Mouse (Mus musculus) urinary bladder, postnatal 36 days (tissue): ENCODE measurements around the gene Glcci1.

Source experiments
- DNase-seq, 2 experiments: peaks; one replicate each; pipeline ENCODE4 v3.0.0; 2022; ENCODE audit warnings: low spot score in 2 of 2, mixed read lengths in 1 of 2

Glcci1 gene

DNA sequence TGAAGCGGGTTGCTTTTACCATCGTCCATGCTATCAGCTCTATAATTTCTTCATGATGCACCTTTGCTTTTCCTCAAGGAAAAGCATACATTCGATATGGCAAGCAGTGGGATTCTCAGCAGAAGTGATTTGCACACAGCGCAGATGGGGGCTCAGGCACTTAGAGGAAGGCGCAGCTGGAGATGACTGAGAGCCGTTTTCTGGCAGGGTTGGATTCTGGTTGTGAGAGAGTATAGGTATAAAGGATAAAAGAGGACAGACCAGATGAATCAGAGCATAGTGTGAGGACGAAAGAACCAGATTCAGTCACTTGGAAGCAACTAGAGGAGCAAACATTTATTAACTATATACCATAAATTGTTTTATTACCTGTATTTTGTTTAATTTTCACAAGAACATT is 36.4 kb downstream of the Glcci1 start:
- DNase-seq, result no peak

DNA sequence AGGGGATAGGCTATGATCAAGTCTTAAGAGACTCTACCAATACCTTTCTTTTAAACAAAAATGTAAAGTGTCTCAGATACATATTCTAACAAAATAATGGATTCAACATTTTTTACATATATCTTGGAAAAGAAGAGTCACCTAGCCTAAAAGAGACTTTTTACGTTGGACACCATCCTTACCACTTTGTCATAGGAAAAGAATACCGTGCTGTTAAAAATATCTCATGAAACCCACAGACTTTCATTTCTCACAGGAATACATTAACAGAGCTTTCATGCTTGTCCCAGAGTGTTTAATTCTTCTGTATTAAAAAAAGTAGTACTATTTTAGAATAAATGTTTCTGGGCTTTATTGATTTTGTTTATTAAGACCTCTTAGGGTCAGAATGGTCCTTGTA is 41.8 kb downstream of the Glcci1 start:
- DNase-seq, result no peak

GRCm38 (mm10) chr6:8556849-8557571 is 47.6 kb downstream of the Glcci1 start:
- DNase-seq, result no peak

DNA sequence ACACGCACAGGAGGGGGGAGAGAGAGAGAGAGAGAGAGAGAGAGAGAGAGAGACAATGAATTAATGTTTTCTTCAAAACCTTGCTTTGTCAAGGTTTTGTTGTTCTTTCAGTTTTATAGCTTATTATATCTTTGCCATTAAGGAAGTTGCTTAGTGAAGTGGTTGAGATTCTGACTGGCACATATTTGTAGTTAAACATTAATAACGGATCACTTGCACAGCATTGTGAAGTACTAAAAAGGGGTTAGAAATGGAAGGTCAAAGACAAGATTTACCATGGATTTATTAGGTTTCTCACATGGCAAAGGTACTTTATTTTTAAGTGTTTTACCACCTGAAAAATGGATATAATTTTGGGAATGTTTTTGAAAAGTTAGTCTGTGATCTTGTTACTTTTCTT is 51.3 kb downstream of the Glcci1 start:
- DNase-seq, result no peak

- DNase-seq, result no peak
Observed at GRCm38 (mm10) chr6:8582377-8582776, 73.0 kb downstream of the Glcci1 start.

DNA sequence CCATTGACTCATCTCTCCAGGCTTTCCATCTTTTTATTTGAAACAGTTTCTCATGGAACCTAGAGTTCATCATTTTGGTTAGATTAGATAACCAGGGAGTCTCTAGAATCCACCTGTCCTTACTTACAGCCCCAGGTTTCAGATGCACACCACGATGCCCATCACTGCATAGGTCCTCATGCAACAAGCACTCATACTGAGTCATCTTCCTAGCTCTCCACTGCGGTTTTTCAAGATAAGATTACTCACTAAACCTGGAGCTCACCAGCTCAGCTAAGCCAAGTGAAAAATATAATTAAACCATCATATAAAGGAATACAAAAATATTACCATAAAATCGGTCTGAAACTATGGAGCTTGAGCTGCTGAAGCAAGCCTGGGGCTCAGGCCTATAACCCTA is 74.5 kb downstream of the Glcci1 start:
- no peak for DNase-seq

GRCm38 (mm10) chr6:8591665-8592064 is 82.3 kb downstream of the Glcci1 start:
- no peak for DNase-seq

DNA sequence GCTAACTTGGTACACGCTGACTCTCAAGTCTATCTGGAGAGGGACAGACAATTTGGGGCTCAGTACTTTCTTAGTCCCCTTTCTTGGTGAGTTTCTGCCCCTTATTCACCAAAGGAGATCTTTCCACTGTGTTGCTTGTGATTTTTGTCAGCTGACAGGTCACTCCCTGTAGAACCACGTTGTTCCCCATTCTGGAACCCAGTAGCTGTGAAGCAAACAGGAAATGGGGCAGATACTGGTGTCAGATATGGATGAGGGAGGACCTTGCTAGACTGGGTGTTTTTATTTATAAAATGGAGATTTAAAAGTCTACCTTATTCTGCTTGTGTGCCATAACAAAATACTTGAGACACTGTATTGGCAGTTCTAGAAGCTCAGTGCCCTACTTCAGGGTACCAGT is 108.0 kb downstream of the Glcci1 start:
- DNase-seq, result no peak

- DNase-seq, result no peak
Observed at GRCm38 (mm10) chr6:8619582-8620350, 110.4 kb downstream of the Glcci1 start.

GRCm38 (mm10) chr6:8623045-8623444 is 113.6 kb downstream of the Glcci1 start:
- no peak for DNase-seq

DNA sequence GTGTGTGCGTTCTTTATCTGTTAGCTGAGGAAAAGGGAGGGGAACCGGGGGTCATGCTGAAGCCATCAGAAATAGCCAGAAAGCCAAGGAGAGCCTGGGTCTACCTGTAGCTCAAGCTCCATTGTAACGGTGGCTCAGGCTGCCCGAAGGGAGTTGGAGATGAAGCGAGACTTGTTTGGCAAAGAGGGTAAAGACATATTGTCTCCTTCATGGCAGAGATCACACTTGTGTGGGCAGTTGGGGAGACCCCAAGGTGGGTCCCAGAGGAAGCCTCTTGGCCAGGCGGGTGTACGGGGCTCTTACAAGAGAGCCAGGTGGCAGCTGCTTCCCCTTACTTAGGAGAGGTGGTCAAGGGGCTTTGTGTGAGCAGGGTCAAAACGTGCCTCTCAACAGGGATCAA is 118.8 kb downstream of the Glcci1 start:
- no peak for DNase-seq

DNA sequence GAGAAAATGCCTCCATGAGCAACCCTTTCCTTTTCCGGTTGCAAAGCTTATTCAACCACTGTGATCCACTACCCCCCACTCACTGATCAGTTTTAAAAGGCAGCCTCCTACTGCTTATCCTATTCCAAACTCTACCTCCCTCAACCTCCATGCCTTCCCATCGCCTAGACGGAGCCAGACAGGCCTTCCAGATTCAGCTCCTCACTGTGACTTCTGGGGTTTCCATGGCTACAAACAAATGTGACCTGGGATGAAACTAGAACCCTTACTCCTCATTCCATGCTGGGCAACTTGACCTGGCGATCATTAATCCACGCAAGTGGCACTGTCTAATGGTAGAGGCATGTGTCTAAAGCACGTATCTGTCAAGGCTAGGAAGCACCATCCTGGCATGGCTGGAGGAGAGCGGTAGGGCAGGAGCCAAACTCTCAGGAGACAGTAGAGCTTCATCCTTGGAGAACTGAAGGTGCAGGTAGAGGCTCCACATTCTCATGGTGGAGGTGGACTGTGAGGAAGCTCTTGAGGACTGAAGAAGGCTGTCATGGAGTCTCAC is 119.4 kb downstream of the Glcci1 start:
- DNase-seq, result no peak

DNA sequence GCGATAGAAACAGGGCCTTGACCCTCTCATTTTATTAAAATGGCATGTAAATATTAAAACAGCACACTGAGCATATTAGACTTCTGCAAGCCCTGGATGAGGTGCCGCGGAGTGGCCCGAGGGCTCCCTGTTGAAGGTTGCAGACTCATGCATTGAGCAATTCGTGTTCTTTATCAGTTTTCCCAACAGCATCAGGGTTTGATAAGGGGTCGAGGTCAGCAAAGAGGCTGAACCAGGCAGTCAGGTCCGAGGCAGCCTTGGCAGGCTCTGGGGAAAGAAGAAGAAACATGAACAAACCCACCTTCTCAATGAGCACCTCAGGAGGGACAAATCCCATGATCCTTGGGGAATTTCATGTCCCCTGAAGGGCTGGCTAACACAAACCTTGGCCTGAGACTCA is 121.1 kb downstream of the Glcci1 start:
- no peak for DNase-seq

GRCm38 (mm10) chr6:8631362-8631761 is 122.0 kb downstream of the Glcci1 start:
- no peak for DNase-seq

DNA sequence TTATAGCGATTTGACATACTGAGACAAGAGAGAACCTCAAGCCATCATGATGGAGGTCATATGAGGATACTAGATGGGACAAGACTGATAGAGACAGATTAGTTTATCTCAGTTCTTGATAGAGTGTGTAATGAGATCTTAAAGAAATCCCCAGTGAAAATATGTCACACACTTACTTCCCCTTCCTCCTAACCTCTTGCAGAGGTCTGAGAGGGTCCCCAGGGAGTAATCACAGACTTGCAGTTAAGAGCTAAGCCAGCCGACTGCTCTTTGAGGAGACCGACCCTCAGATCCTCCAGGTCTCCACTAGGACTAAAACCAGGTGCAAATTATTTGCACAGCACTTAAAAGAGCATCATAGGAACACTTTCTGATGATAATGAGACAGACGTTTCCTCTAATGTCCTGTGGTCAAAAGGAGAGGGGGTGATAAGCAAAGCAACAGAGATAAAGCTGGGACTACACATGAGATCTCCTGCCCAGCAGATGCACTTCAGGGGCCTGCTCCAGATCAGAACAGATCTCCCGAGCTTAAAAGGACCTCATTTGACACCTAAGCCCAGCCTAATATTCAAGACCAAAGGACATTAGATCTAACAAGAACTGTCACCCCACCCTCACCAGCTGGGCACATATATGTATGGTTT is 122.7 kb downstream of the Glcci1 start:
- DNase-seq, result no peak

DNA sequence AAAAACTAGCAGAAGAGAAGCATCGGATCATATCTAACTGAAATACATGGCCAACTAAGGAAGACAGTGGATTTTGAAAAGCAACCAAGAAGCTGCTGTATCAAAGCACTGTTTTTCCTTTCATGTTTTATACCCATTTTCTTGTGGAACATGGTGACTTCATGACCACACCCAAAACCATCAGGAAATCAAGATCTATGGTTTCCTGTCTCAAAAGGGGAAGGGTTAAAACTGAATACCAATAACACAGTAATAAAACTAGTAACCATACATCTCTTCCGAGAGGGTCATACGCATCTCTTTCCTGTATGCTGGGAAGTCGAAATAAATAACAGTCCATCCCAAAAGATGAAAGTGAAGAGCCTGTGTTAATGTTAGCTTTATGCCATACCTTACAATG is 123.3 kb downstream of the Glcci1 start:
- no peak for DNase-seq

DNA sequence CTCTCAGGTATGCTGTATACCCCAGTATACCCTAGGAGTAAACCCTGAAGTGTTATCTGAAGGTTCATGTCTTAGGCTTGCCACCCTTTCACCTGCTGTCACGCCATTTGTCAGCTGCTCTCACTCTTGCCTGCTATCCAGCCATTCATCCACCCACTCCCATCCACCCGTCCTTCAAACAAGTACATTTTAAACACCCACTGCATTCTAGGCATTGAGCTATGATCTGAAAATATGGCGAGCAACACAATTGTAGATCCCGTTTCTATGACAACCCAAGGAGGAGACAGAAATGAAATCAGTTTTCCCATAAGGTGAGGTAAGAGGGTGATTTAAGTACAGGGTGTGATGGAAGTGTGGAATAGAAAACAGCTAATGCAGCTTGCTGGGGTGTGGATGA is 128.7 kb downstream of the Glcci1 start:
- DNase-seq, result no peak

DNA sequence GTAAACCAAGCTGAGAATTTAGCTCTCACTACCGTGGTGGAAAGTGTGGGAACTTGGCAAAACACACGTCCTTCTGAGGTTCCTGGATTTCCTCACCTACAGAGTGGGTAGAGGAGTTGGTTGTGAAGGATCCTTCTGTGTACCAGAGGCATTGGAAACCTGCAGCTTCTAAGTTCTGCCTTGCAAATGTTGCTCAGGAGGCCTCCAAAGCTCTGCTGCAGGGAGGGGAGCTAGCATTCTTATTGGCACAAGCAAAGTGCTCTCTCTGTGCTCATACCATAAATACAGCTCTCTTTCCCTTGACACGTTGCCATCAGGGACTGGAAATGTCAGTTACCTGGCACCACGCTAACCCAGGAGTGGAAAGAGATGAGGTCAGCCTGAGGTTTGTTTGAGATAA is 129.5 kb downstream of the Glcci1 start:
- DNase-seq, result no peak

DNA sequence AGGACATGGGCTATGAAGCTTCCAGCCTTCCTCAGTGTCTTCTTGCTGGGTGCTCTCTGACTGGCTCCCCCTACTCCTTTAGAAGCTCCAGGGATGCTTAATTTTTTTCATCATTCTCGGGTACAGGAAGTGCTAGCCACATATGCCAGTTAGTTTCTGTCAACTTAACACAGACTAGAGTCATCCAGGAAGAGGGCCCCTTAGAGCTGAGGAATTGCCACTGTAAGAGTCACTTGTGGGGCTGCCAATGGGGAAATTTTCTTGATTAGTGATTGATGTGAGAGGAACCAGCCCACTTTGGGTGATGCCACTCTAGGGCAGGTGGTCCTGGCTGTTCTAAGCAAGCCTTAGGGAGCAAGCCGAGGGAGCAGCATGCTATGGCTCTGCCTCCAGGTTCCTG is 130.1 kb downstream of the Glcci1 start:
- no peak for DNase-seq

- no peak for DNase-seq
Observed at GRCm38 (mm10) chr6:8640863-8641262, 131.5 kb downstream of the Glcci1 start.

- no peak for DNase-seq
Observed at GRCm38 (mm10) chr6:8644703-8645102, 135.3 kb downstream of the Glcci1 start.

- DNase-seq, result no peak
Observed at GRCm38 (mm10) chr6:8645708-8646107, 136.3 kb downstream of the Glcci1 start.
